Mouse (Mus musculus) forebrain, postnatal 0 days (tissue): Measurements from ENCODE around the gene Rnf111. TPM values are rescaled to one million over a fixed set of nuclear protein-coding genes. Genes with fewer than 3 reads are reported as not detected.

Experiments used
- ATAC-seq: fragments of 200-750 bp; cut with Nextera tagmentation; 2 replicates; pipeline ENCODE4 v1.8.0; 2017; ENCODE audit warnings: mild to moderate bottlenecking, moderate library complexity
- DNase-seq: peaks from one replicate; pipeline ENCODE4 v3.0.0-alpha.2; 2015
- H3K27ac ChIP-seq: fragments of 300-500 bp; sonication (generic); 2 replicates; pipeline ENCODE4 v1.5.1; 2014; ENCODE audit warnings: low read depth, mild to moderate bottlenecking, antibody characterized with exemption, low read length, moderate library complexity, mixed read lengths
- H3K27me3 ChIP-seq: fragments of 300-500 bp; sonication (generic); 2 replicates; pipeline ENCODE4 v1.6.1; 2014; ENCODE audit warnings: mild to moderate bottlenecking, low read length, mixed read lengths; ENCODE audit not compliant: insufficient read depth
- H3K36me3 ChIP-seq: fragments of 300-500 bp; sonication (generic); 2 replicates; pipeline ENCODE4 v1.6.1; 2014; ENCODE audit warnings: mild to moderate bottlenecking, moderate library complexity; ENCODE audit not compliant: insufficient read depth
- H3K4me1 ChIP-seq: fragments of 300-500 bp; sonication (generic); 2 replicates; pipeline ENCODE4 v1.6.1; 2014; ENCODE audit warnings: antibody characterized with exemption; ENCODE audit not compliant: insufficient read depth
- H3K4me2 ChIP-seq: fragments of 300-500 bp; sonication (generic); 2 replicates; pipeline ENCODE4 v1.6.1; 2014; ENCODE audit warnings: low read depth, mild to moderate bottlenecking, moderate library complexity
- H3K4me3 ChIP-seq: fragments of 300-500 bp; sonication (generic); 2 replicates; pipeline ENCODE4 v1.5.1; 2014; ENCODE audit warnings: low read depth, low read length, mixed read lengths
- H3K9ac ChIP-seq: fragments of 300-500 bp; sonication (generic); 2 replicates; pipeline ENCODE4 v1.6.1; 2014; ENCODE audit warnings: mild to moderate bottlenecking
- H3K9me3 ChIP-seq: fragments of 300-500 bp; sonication (generic); 2 replicates; pipeline ENCODE4 v1.6.1; 2016; ENCODE audit warnings: low read length
- CTCF ChIP-seq: sonication (generic); IDR thresholded peaks from 2 replicates; pipeline ENCODE4 v1.5.1; 2016; ENCODE audit warnings: antibody characterized with exemption, control low read depth, low read depth
- WGBS: fragments of 180-500 bp; shearing (Covaris S2); extraction: QIAGEN DNeasy Blood & Tissue Kit; methylation state at CpG from one replicate; pipeline ENCODE4 v1.1.7; 2014; 5-methylcytosine and 5-hydroxymethylcytosine counted together
- polyA plus RNA-seq: library from polyadenylated mRNA; unstranded; fragments of >200 nt; fragmentation: Nextera tagmentation; extraction: Ambion mirVana; gene quantifications from 2 replicates; pipeline ENCODE4 v1.2.1, GENCODE M21; 2015
- total RNA-seq: library from RNA; depleted of rRNA; stranded (reverse); fragments of >200 nt; gene quantifications from 2 replicates; pipeline ENCODE4 v1.2.3, GENCODE M21; 2014

Rnf111 gene
- total and polyA plus RNA-seq, 2 experiments from 2014 or later: 18.7 to 40.5 TPM

- H3K27ac ChIP-seq: no peak overlapping the region
- no peaks in the 10 kb centered on the region for H3K9me3 ChIP-seq
- H3K4me3 ChIP-seq: no peak overlapping the region
- H3K4me2 ChIP-seq: no peak overlapping the region
- no peak for DNase-seq
- no peaks in the 10 kb centered on the region; the same call in 1 of the 2 replicates for H3K4me1 ChIP-seq
- WGBS: 95% methylated on average over 2 of the region's 2 CpGs
- no peak overlapping the region for H3K9ac ChIP-seq
- no peaks in the 10 kb centered on the region for H3K27me3 ChIP-seq
- peaks cover 35% of the 10 kb centered on the region for H3K36me3 ChIP-seq
- no peak for ATAC-seq
- no peak for TF ChIP-seq CTCF
Measured at GRCm38 (mm10) chr9:70422661-70423060, 80.9 kb downstream of the Rnf111 start.

- no peak within 1 kb of the TSS for H3K27ac ChIP-seq
Measured at GRCm38 (mm10) chr9:70421257-70422056, 82.1 kb downstream of the Rnf111 start, which contains the start of gene Ccnb2. TSS of gene Ccnb2 (minus strand) at chr9:70421547.

GRCm38 (mm10) chr9:70416412-70416811, 87.1 kb downstream of the Rnf111 start:
- Histone ChIP-seq H3K9ac (no peak overlapping the region), H3K4me1 (no peaks in the 10 kb centered on the region; the same call in 1 of the 2 replicates), H3K27me3 (no peaks in the 10 kb centered on the region), H3K4me2 (no peak overlapping the region), H3K9me3 (no peaks in the 10 kb centered on the region), H3K27ac (no peak overlapping the region), H3K36me3 (peaks cover 26% of the 10 kb centered on the region), H3K4me3 (no peak overlapping the region)
- WGBS: 78% methylated on average over 3 of the region's 3 CpGs
- DNase-seq (no peak), ATAC-seq (no peak)
- TF ChIP-seq CTCF: peak; percentile 47

More at GRCm38 (mm10) chr9:70421257-70422056, 82.1 kb downstream of the Rnf111 start, which contains the start of gene Ccnb2:
- ATAC-seq (peak; percentile 100), DNase-seq (peak; percentile 93)
- Histone ChIP-seq H3K9ac (peak within 1 kb of the TSS; percentile 22; the same call in 1 of the 2 replicates), H3K36me3 (peaks cover 24% of the 10 kb centered on the region; the same call in 1 of the 2 replicates), H3K4me2 (peak within 1 kb of the TSS; percentile 95), H3K9me3 (no peaks in the 10 kb centered on the region), H3K4me3 (peak within 1 kb of the TSS; percentile 43), H3K4me1 (no peaks in the 10 kb centered on the region; the same call in 1 of the 2 replicates), H3K27me3 (no peaks in the 10 kb centered on the region)
- WGBS: 4% methylated on average over 45 of the region's 45 CpGs
- no peak for TF ChIP-seq CTCF

DNA sequence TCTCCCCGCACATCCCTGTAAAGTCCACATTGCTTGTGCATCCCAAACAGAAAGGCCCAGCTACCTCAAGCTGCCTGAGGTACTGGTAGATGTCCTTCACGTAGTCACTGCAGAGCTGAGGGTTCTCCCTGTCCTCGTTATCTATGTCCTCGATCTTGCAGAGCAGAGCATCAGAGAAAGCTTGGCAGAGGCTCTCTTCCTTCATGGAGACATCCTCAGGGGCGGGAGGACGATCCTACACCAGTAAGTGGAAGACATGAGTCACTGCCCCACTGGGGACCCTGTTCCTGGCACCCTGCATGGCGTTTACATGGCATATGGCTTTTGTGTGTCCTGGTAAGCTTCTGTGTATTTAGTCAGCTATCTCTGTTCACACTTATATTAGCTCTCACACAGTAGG, 90.5 kb downstream of the Rnf111 start:
- ATAC-seq: no peak
- Histone ChIP-seq H3K36me3 (peaks cover 34% of the 10 kb centered on the region), H3K9ac (no peak overlapping the region), H3K4me3 (no peak overlapping the region), H3K4me1 (no peaks in the 10 kb centered on the region), H3K27ac (no peak overlapping the region), H3K4me2 (no peak overlapping the region), H3K9me3 (no peaks in the 10 kb centered on the region), H3K27me3 (no peaks in the 10 kb centered on the region)
- WGBS: 89% methylated on average over 7 of the region's 7 CpGs
- DNase-seq: no peak
- TF ChIP-seq CTCF: no peak

- DNase-seq: no peak
Measured at GRCm38 (mm10) chr9:70410668-70411067, 92.9 kb downstream of the Rnf111 start.

GRCm38 (mm10) chr9:70409743-70410142, 93.8 kb downstream of the Rnf111 start:
- Histone ChIP-seq H3K36me3 (peaks cover 35% of the 10 kb centered on the region), H3K4me3 (no peak overlapping the region), H3K4me2 (no peak overlapping the region), H3K4me1 (no peaks in the 10 kb centered on the region), H3K27ac (no peak overlapping the region), H3K9me3 (no peaks in the 10 kb centered on the region), H3K9ac (no peak overlapping the region), H3K27me3 (no peaks in the 10 kb centered on the region)
- WGBS: 94% methylated on average over 8 of the region's 8 CpGs
- ATAC-seq (no peak), DNase-seq (no peak)
- no peak for TF ChIP-seq CTCF

More at GRCm38 (mm10) chr9:70410668-70411067, 92.9 kb downstream of the Rnf111 start:
- H3K4me2 ChIP-seq: no peak overlapping the region
- no peaks in the 10 kb centered on the region for H3K9me3 ChIP-seq
- no peaks in the 10 kb centered on the region for H3K27me3 ChIP-seq
- no peak overlapping the region for H3K27ac ChIP-seq
- H3K4me1 ChIP-seq: no peaks in the 10 kb centered on the region
- H3K36me3 ChIP-seq: peaks cover 35% of the 10 kb centered on the region
- no peak overlapping the region for H3K4me3 ChIP-seq
- no peak for ATAC-seq
- no peak for TF ChIP-seq CTCF
- WGBS: 86% methylated on average over 11 of the region's 11 CpGs
- H3K9ac ChIP-seq: no peak overlapping the region

DNA sequence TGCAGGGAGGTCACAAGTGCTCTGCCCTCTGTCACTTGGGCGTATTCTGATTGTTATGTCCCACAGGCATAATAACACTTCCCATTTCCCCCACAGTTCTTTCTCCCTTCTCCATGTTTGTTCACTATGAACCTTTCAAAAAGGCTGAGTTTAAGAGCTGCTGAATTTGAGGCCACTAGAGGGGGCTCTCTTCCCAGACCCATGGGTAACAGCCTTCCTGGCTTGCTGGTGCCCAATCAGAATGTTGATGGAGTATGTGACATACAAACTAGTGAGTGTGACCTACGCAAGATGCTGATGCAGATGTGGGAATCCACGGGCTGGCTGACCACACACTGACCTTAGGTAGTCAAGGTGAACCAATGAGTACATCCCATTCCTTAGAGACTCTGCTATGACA, 94.7 kb downstream of the Rnf111 start:
- no peaks in the 10 kb centered on the region for H3K4me1 ChIP-seq
- peaks cover 32% of the 10 kb centered on the region for H3K36me3 ChIP-seq
- H3K4me2 ChIP-seq: no peak overlapping the region
- DNase-seq (peak; percentile 33), ATAC-seq (no peak)
- 89% methylated on average over 3 of the region's 3 CpGs for WGBS
- no peak overlapping the region for H3K9ac ChIP-seq
- no peaks in the 10 kb centered on the region for H3K27me3 ChIP-seq
- no peak overlapping the region for H3K27ac ChIP-seq
- no peaks in the 10 kb centered on the region for H3K9me3 ChIP-seq
- TF ChIP-seq CTCF: peak; percentile 59
- H3K4me3 ChIP-seq: no peak overlapping the region
